Mouse (Mus musculus) erythroblast, embryonic 14.5 days (primary cell): Measurements from ENCODE around the gene Frmd8. TPM values are rescaled to one million over a fixed set of nuclear protein-coding genes. Genes with fewer than 3 reads are reported as not detected.

Experiments
- H3K27me3 ChIP-seq: 2 replicates; pipeline ENCODE4 v1.6.1; 2012; ENCODE audit warnings: inconsistent platforms; ENCODE audit not compliant: control insufficient read depth
- H3K36me3 ChIP-seq: 2 replicates; pipeline ENCODE4 v1.6.1; 2012; ENCODE audit warnings: mild to moderate bottlenecking, inconsistent platforms; ENCODE audit not compliant: control insufficient read depth
- H3K4me1 ChIP-seq: 2 replicates; pipeline ENCODE4 v1.6.1; 2012; ENCODE audit warnings: inconsistent platforms; ENCODE audit not compliant: control insufficient read depth
- H3K4me3 ChIP-seq: replicated peaks from 2 replicates; pipeline ENCODE3; 2012; ENCODE audit warnings: moderate library complexity, mild to moderate bottlenecking, inconsistent platforms
- H3K9me3 ChIP-seq: 2 replicates; pipeline ENCODE4 v1.6.1; 2012; ENCODE audit warnings: low read length, inconsistent platforms, mixed read lengths; ENCODE audit not compliant: control insufficient read depth
- GATA1 ChIP-seq: IDR thresholded peaks from 2 replicates; pipeline ENCODE4 v1.6.1; 2012; ENCODE audit warnings: low read length, inconsistent platforms, mixed read lengths
- TAL1 ChIP-seq: IDR thresholded peaks from 3 replicates; pipeline ENCODE4 v1.6.1; 2012; ENCODE audit warnings: low read length, inconsistent platforms, mixed read lengths
- polyA plus RNA-seq: library from polyadenylated mRNA; stranded (reverse); fragments of >175 nt; gene quantifications from 2 replicates; pipeline ENCODE4 v1.2.3, GENCODE M21; 2012

Frmd8 gene
- polyA plus RNA-seq, 1 experiment = 0.75 TPM

DNA sequence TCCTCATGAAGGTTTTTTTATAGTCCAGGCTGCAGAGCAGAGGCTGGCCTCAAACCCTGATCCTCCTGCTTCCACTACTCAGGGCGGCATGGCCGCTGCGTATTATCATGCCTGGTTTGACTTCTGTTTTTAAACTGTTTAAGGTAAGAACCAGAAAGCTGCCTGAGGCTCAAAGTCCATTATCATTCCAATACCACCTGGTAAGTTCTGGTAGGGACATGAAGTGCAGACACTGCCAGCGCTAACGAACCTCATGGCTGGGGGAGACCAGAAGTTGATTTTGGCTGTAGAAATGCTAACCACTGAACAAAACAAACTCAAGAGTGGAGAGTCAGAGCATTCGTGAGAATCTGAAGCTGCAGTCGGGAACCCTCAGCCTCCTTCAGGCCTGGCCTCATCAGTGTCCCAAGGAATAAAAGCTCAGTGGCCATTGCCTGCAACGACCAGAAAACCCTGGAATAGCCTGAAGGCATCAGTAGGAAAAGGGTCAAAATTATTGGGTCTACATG, 39.1 kb downstream of the Frmd8 start:
- Histone ChIP-seq H3K4me1 (peaks cover 40% of the 10 kb centered on the region), H3K27me3 (peaks cover 10% of the 10 kb centered on the region), H3K4me3 (no peak overlapping the region), H3K9me3 (no peaks in the 10 kb centered on the region), H3K36me3 (no peaks in the 10 kb centered on the region)
- TF ChIP-seq TAL1 (no peak), GATA1 (no peak)

GRCm38 (mm10) chr19:5835054-5835921, 39.8 kb downstream of the Frmd8 start:
- no peaks in the 10 kb centered on the region for H3K9me3 ChIP-seq
- no peak overlapping the region for H3K4me3 ChIP-seq
- peaks cover 36% of the 10 kb centered on the region for H3K4me1 ChIP-seq
- H3K36me3 ChIP-seq = no peaks in the 10 kb centered on the region
- H3K27me3 ChIP-seq = peaks cover 10% of the 10 kb centered on the region
- TF ChIP-seq GATA1 (no peak), TAL1 (no peak)

- Histone ChIP-seq H3K4me3 (no peak overlapping the region), H3K36me3 (no peaks in the 10 kb centered on the region; the same call in 1 of the 2 replicates), H3K9me3 (no peaks in the 10 kb centered on the region), H3K4me1 (peaks cover 32% of the 10 kb centered on the region), H3K27me3 (peaks cover 10% of the 10 kb centered on the region)
- no peak for TF ChIP-seq GATA1
- TF ChIP-seq TAL1 = no peak
These were observed 40.7 kb downstream of the Frmd8 start for GRCm38 (mm10) chr19:5834260-5834925.

DNA sequence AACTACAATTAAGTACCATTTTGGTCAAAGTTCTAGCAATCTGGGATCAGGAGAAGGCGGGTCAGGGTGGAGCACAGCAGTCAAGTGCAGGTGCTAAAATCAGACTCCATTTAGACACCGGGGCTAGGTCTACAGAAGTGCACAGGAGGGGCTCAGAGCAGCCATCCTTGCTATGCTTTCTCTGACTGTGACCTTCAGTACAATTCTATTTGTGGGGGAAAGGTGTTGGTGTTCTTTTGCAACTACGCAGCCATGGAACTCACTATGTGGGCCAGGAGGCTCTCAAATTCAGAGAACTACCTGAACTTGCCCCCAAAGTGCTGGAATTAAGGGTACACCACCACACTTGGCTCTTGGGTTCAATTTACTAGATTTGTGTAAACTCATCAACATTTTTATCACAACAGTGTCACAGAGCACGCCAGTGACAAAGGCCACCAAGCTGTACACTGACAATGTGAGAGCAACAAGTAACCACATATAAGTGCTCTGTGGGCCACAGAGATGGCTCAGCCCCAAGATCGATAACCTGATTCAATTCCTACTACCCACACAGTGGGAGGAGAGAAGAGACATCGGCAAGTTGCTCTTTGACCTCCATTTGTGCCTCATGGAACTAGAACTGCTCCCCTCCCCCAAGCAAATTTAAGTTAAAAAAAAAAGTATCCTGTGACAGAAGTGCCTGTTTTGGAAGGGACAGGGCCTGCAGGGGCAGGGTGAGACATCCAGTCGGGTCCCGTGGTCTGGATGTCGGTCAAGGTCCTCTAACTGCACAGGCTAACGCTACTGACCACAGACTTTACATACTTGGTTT, 41.6 kb downstream of the Frmd8 start:
- H3K4me1 ChIP-seq = peaks cover 27% of the 10 kb centered on the region
- H3K36me3 ChIP-seq = no peaks in the 10 kb centered on the region; the same call in 1 of the 2 replicates
- TF ChIP-seq TAL1 = no peak
- no peak for TF ChIP-seq GATA1
- peaks cover 7% of the 10 kb centered on the region for H3K27me3 ChIP-seq
- H3K9me3 ChIP-seq = no peaks in the 10 kb centered on the region
- no peak overlapping the region for H3K4me3 ChIP-seq

DNA sequence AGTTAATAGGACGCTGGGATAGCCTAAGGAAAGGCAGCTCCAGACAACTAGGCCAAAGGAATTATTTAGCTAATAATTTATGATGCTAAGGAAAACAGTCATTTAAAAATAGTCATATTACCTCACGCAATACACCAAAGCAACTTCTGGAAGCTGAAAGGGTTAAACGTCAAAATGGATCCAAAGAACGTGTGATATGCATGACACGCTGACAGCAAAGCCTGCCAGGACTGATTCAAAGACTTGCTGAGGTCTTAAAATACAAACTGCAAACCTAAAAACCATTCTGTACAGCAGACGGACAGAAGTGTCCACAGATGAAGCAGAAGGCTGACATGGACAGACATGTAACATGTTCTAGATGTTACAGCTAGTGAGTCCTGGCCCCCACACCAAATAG, 42.7 kb downstream of the Frmd8 start:
- no peaks in the 10 kb centered on the region for H3K9me3 ChIP-seq
- peaks cover 26% of the 10 kb centered on the region for H3K4me1 ChIP-seq
- TF ChIP-seq TAL1 (no peak), GATA1 (no peak)
- H3K27me3 ChIP-seq = peaks cover 4% of the 10 kb centered on the region; the same call in 1 of the 2 replicates
- H3K36me3 ChIP-seq = no peaks in the 10 kb centered on the region; the same call in 1 of the 2 replicates
- H3K4me3 ChIP-seq = no peak overlapping the region

DNA sequence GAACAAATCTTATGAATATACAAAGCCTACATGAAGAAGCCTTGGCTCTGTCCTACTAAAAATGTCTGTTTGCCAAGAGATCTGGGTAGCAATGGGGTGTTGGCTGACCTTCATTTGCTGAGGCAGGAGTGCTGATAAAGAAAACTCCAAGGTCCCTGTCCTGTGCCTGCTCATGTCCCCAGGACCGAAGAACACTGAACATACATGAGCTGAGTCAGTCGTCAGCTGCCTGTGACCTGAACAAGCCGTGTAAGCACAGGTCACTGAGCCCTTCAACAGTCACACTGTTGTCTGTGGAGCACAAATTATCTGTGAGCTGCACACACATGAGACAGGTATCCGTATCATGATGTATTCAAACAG, 43.1 kb downstream of the Frmd8 start:
- H3K27me3 ChIP-seq = peaks cover 1% of the 10 kb centered on the region; the same call in 1 of the 2 replicates
- TF ChIP-seq GATA1 = no peak
- no peak for TF ChIP-seq TAL1
- H3K4me1 ChIP-seq = peaks cover 24% of the 10 kb centered on the region
- H3K4me3 ChIP-seq = no peak overlapping the region
- H3K9me3 ChIP-seq = no peaks in the 10 kb centered on the region
- H3K36me3 ChIP-seq = no peaks in the 10 kb centered on the region; the same call in 1 of the 2 replicates

GRCm38 (mm10) chr19:5831224-5831957, 43.7 kb downstream of the Frmd8 start:
- no peaks in the 10 kb centered on the region; the same call in 1 of the 2 replicates for H3K36me3 ChIP-seq
- TF ChIP-seq GATA1 (no peak), TAL1 (no peak)
- peaks cover 22% of the 10 kb centered on the region for H3K4me1 ChIP-seq
- no peaks in the 10 kb centered on the region for H3K27me3 ChIP-seq
- H3K9me3 ChIP-seq = no peaks in the 10 kb centered on the region
- no peak overlapping the region for H3K4me3 ChIP-seq

GRCm38 (mm10) chr19:5830776-5831175, 44.3 kb downstream of the Frmd8 start:
- no peaks in the 10 kb centered on the region for H3K27me3 ChIP-seq
- no peak overlapping the region for H3K4me3 ChIP-seq
- H3K36me3 ChIP-seq = no peaks in the 10 kb centered on the region; the same call in 1 of the 2 replicates
- TF ChIP-seq TAL1 (no peak), GATA1 (no peak)
- no peaks in the 10 kb centered on the region for H3K9me3 ChIP-seq
- H3K4me1 ChIP-seq = peaks cover 23% of the 10 kb centered on the region
